Mouse (Mus musculus) cerebellum, adult 11-12 months (tissue): ENCODE measurements at regions not wholly inside any gene's neighbourhood (a gene's known extent, or its start where the extent isn't known, plus 50 kb on each side); places are given as distances from the start of the nearest gene placed in this dataset.

ENCODE experiments used
- DNase-seq: peaks from one replicate; pipeline ENCODE4 v3.0.0; 2022

DNA sequence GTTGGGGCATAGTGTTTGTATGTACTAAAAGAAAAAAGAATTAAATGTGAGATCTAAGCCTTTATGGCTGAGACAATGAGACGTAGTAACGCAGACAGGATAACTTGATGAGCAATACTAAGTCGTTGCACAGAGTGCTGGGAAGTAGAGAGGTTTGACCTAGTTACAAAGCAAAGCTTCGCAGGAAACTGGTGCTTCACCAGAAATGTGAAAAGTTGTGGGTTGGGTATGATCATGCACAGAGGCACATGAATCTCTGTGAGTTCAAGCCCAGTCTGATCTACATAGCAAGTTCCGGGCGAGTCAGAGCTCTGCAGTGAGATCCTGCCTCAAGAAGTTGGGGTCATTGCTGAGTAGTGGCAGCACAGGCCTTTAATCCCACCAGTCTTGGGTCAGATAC, 65.3 kb upstream of the Jmy start:
- no peak for DNase-seq

DNA sequence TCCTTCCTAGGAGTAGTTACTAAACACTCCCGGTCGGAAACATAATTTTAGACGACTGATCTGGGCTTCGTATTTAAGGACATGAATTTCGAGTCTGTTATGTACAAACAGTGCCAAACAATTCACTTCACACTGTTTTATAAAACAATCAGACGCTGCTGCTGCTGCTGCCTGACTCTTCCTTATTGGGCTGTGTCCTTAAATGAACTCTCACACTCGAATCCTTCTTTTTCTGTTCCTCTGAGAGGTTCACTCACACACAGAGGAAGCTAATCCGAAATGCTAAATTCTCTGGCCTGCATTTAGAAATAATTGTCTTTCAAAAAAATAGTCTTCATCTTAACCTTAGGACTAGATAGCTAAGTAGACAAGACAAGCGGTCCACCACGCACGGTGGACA, 64.5 kb upstream of the Jmy start:
- no peak for DNase-seq

DNA sequence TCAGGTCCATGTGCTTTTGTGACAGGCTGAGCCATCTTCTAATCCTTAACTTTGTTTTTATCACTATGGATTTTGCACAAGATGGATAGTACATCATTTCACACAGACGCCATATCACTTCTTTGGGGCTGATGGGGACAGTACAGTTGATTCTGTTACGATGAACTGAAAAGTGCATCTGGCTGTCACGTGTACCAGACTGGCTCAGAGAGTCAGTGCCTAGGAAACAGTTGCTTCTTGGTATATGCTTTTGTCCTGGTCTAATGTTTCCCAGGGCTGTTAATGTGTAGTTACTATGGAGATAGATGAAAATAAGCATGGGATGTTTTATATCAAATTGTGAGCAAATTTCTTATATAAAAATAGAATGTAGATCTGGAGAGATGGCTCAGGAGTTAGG, 60.7 kb upstream of the Jmy start:
- no peak for DNase-seq

DNA sequence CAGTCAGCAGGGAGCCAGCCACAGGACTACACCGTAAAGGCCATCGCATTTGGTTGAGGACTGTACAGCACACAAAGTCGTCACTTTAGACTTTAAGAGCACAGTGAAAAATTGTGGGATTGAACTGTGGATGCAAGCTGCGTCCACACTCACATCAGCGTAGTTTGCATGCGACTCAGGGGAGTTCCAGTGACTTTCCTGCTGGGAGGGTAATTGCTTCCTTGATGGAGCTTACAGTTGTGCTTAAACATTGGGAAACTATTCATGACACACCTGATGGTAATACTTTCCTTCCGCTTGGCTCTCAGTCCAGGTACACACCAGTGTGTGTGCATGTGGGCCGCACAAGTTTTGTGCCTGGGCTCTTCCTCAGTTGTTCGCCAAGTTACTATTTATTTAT, 59.0 kb upstream of the Jmy start:
- DNase-seq: no peak

DNA sequence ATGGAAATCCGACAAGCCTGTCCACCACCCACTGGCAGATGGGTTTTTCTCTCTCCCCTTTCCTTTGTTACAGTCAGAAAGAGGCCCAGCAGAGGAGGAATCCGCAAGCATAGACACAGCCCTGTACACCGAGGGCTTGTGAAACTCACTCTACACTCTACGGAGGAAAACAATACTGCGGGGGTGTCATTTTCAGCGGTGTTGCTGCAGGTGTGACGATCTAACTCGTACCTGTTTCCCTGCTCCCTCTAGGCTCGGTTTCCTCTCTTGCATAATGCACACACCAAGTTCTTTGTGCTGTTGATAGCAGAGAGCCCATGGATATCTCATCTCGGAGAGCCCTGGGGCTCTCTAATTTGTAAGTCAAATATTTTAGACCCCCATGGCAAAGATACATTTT, 56.5 kb upstream of the Jmy start:
- no peak for DNase-seq

DNA sequence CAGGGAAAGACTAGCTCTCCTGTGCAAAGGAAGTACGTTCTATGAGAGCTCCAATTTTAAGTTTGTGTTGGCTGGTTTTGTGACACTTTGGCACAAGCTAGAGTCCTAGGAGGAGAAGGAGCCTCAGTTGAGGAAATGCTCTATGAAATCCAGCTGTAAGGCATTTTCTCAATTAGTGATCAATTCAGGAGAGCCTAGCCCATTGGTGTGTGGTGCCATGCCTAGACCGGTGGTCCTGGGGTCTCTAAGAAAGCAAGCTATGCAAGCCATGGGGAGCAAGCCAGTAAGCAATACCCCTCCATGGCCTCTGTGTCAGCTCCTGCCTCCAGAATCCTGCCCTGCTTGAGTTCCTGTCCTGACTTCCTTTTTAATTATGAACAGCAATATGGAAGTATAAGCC, 55.3 kb upstream of the Jmy start:
- no peak for DNase-seq

DNA sequence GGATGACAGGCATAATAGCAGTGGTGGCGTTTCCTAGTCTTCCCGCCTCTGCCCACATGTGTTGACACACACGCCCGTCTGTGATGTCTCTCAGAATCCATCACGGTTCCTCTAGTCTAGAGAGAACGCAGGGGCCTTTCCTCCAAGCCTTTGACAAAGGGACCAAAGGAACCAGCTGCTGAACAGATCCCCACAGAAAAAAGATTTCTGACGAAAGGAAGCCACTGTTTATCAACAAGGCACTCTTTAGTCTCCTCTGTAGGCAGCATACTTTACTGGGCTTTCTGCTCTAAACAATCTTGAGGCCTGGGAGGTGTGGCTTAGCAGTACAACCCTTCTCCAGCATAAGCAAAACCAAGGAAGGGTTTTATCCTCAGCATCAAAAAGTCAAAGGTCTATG, 54.3 kb upstream of the Jmy start:
- DNase-seq: no peak

DNA sequence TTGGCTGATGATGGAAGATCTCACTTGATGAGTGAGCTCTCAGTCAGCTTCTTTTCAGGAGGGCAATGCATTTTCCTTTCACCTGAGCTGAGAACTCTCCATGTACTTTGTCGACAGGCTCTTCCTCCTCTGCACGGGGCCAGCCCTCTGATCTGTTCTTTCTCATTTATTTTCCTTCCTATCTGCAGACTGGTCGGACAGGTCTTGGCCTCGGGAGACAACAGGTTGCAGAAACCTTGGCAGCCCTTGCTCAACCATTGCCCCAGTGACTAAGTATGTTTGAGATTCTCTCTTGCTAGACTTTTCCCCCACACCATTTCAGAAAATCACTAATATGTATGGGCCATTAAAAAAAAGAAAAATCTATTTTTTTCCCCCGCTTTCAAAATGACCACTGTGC, 53.7 kb upstream of the Jmy start:
- DNase-seq: no peak

DNA sequence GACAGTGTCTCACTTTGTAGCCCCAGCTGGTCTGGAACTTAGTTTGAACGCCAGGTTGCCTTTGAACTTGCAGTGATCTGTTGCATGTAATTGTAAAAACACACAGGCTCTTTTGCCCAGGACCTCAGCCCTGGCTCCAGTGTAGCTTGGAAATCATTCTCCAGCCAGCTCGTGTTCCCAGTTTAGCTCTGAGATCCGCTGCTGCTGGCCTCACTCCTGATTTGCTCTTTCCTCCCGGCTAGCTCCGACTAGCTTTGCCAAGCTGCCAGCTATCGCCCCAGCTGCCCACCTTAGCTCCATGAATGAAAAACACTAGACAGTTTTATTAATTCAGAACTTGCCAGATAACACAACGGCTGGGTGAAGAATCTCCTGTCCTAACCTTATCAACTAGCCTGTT, 50.7 kb upstream of the Jmy start:
- DNase-seq: peak; percentile 25
